Mouse (Mus musculus) olfactory bulb, adult 2 months (tissue): Measurements from ENCODE around the gene Gm20403.

ENCODE experiments used
- CTCF ChIP-seq: fragments of 200-500 bp; IDR thresholded peaks from 2 replicates; pipeline ENCODE4 v1.5.1; 2012; ENCODE audit warnings: low read depth, mild to moderate bottlenecking, low read length, moderate library complexity; ENCODE audit not compliant: insufficient read depth
- POLR2A ChIP-seq: fragments of 200-500 bp; IDR thresholded peaks from 2 replicates; pipeline ENCODE4 v1.6.1; 2012; ENCODE audit warnings: mild to moderate bottlenecking, low read depth, low read length, moderate library complexity; ENCODE audit not compliant: insufficient read depth

DNA sequence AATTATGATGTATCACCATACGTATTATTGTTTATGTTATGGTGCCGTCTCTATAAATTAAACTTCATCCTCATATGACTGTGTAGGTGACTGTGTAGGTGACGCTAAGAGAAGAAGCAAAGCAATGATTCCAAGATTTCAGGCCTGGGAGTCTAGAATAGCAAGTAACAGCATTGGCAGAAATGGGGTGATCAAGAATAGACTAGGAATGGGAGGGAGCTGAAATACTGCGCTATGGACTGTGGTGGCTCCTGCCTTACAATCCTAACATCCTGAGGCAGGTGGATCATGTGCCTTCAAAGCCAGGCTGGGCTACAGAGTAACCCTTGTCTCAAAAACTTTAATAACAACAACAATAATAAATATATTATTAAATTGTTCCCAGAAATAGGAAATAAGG lies 8.1 kb upstream of the Gm20403 start:
- TF ChIP-seq CTCF: no peak
- TF ChIP-seq POLR2A: no peak
